Mouse (Mus musculus) retina, embryonic 14.5 days (tissue): ENCODE results near the gene Exosc3.

Experiments
- DNase-seq: peaks from one replicate; pipeline ENCODE4 v3.0.0-alpha.2; 2015; ENCODE audit warnings: low spot score

Gene Exosc3

GRCm38 (mm10) chr4:45279981-45280548 lies 62.5 kb downstream of the Exosc3 start:
- peak; percentile 89 for DNase-seq

DNA sequence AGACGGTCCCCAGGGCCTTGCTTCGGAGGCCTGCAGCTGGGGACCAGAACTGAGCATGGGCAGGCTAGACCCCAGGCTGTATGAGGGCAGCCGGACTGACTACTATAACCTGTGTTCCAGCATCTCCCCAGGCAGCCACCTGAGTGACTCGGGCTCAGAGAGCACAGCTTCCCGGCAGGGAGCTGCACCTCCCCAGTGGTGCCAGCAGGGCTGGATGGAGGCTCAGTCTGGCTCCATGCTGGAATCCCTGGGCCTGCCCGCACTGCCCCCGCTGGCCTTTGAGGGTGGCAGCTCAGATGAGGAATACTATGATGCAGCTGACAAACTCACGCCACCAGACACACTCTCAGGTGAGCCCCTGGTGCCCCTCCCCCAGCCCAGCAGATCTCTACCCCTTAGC lies 63.2 kb downstream of the Exosc3 start:
- DNase-seq = peak; percentile 18

DNA sequence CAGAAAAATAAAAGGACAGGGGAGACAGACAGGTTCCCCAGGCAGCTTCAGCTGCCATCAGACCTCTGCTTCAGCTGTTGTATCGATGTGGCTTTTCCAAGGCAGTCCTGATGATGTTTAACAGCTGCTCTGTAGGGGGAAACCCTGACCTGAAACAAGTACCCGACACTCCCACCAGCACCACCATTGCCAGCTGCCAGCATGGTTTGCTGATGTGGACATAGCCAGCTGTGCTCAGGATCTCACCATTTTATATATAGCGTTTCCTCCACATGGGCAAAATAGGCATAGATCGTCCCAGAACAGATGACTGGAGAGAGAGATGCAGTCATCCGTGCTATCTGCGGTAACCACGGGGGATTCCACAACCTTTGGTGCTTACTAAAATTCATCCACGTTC lies 66.8 kb downstream of the Exosc3 start:
- DNase-seq = no peak

DNA sequence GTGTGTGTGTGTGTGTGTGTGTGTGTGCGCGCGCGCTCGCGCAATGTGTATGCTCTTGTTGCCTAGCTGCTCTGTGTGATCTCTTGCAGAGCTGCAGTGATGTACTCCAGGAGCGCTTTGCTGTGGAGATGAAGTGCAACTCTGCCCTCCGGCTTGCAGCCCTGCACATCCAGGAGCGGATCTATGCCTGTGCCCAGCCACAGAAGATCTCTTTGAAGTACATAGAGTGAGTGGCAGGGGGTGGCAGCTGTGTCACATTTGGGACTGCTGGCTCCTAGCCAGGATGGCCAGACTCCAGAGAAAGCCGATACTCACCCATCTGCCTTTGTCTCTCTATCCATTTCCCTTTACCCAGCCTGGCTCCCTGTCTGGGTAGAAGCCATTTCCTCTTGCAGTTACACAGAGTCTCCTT lies 71.5 kb downstream of the Exosc3 start:
- no peak for DNase-seq

- DNase-seq = no peak
Measured at GRCm38 (mm10) chr4:45267883-45268282, 74.6 kb downstream of the Exosc3 start.
